Mouse (Mus musculus): ENCODE data around the gene Adipoq. TPM values are rescaled to one million over a fixed set of nuclear protein-coding genes. Genes with fewer than 3 reads are reported as not detected.

The Adipoq gene
- polyA plus RNA-seq, 1 experiment from 2014 or later: not detected

GRCm38 (mm10) chr16:23107231-23107942 is 38.9 kb upstream of the Adipoq start, which contains the start of gene Eif4a2:
Gene Eif4a2 (plus strand): TSS chr16:23107444.
- Histone ChIP-seq H3K4me1 (replicated peaks) (peaks cover 39% of the 10 kb centered on the region), H3K36me3 (peaks cover 34% of the 10 kb centered on the region), H3K4me3 (peak within 1 kb of the TSS; percentile 74), H3K9ac (peak within 1 kb of the TSS; percentile 95), H3K27me3 (no peaks in the 10 kb centered on the region), H3K27ac (replicated peaks) (peak within 1 kb of the TSS; percentile 99), H3K9me3 (no peaks in the 10 kb centered on the region), H3K4me2 (peak within 1 kb of the TSS; percentile 96)
- WGBS: under 1% methylated on average over 71 of the region's 71 CpGs
- ATAC-seq (ENCODE audit: low FRiP score, low read depth): peak; percentile 93

DNA sequence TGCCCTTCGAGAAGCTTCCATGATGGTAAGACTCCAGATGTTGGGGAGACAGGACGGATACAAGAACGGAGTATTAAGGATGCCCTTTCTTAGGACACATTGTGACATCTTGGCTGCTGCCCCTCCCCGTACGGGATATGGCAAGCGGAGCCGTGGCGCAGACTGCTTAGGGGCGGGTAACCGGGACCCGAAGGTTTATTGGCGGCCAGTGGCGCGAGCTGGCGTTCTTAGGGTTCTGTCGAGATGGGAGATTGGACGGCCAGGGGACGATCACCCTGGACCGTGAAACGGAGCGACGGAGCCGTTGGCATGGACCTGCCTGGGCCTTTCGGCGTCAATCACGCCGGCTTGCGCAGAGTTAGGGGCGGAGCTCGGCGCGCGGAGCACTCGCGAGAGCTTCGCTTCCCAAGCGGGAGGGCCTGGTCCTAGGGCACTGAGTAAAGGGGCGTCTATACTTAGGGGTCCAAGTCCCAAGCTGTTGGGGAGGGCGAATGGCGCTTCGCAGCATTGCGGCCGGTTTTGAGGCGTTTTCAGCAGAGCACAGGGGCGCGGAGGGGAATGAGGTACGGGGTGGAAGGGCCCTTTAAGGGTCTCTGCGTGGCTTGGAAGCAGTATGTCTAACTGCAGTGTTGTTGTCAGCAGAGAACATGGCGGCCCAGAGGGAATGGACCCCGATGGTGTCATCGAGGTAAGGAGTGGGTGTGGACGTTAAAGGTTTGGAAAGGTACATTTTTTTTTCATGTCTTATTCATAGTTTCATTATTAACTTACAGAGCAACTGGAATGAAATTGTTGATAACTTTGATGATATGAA is 38.2 kb upstream of the Adipoq start:
- Histone ChIP-seq H3K4me1 (replicated peaks) (peaks cover 46% of the 10 kb centered on the region), H3K36me3 (peaks cover 42% of the 10 kb centered on the region), H3K27me3 (no peaks in the 10 kb centered on the region), H3K4me3 (peak overlapping the region; percentile 74), H3K4me2 (peak overlapping the region; percentile 96), H3K9me3 (no peaks in the 10 kb centered on the region), H3K9ac (peak overlapping the region; percentile 95), H3K27ac (replicated peaks) (peak overlapping the region; percentile 99)
- WGBS: under 1% methylated on average over 52 of the region's 52 CpGs
- ATAC-seq (ENCODE audit: low FRiP score, low read depth): peak; percentile 89

GRCm38 (mm10) chr16:23108943-23109342 is 37.4 kb upstream of the Adipoq start:
- Histone ChIP-seq H3K27me3 (no peaks in the 10 kb centered on the region), H3K4me3 (peak overlapping the region; percentile 74), H3K4me1 (replicated peaks) (peaks cover 46% of the 10 kb centered on the region), H3K27ac (replicated peaks) (no peak overlapping the region), H3K9me3 (no peaks in the 10 kb centered on the region), H3K36me3 (peaks cover 45% of the 10 kb centered on the region), H3K9ac (peak overlapping the region; percentile 95), H3K4me2 (peak overlapping the region; percentile 96)
- 6% methylated on average over 5 of the region's 5 CpGs for WGBS
- ATAC-seq (ENCODE audit: low FRiP score, low read depth): no peak

DNA sequence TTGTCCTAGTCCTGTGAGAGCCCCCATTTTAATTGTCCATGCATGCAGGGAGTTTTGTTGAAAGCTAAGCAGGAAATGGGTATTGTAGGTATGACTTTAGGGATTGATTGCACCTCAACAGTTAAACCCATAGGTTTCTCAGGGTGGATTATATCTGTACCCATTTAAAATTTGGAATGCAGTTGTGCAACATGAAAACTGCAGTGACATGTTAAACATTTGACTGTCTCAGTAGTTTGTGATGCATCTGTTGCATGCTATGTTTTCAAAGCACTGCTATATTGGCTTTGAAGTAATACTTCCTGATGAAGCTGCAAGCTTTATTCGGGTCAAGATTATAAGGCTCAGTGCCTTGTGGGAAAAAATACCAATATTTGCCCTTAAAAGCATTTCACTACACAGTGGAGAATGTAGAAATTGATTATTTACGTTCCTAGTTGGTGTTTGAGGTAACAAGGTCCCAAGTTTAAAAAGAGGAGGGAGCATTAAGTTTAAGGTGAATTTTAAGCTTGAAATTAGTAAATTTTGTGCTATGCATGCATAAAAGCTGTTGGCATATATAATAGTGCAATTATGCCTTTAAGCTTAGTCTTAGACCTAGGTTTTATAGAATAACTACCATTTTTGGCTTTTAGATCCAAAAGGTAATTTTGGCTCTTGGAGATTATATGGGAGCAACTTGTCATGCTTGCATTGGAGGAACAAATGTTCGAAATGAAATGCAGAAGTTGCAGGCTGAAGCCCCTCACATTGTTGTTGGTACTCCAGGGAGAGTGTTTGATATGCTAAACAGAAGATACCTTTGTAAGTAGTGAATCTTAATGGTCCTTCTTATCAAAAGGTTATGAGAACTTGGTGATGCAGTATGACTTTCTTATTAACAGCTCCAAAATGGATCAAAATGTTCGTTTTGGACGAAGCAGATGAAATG is 36.7 kb upstream of the Adipoq start:
- H3K9me3 ChIP-seq: no peaks in the 10 kb centered on the region
- H3K36me3 ChIP-seq: peaks cover 52% of the 10 kb centered on the region
- peaks cover 46% of the 10 kb centered on the region for H3K4me1 ChIP-seq (replicated peaks)
- no peaks in the 10 kb centered on the region for H3K27me3 ChIP-seq
- peak overlapping the region; percentile 95 for H3K9ac ChIP-seq
- H3K27ac ChIP-seq (replicated peaks): no peak overlapping the region
- H3K4me3 ChIP-seq: peak overlapping the region; percentile 74
- H3K4me2 ChIP-seq: peak overlapping the region; percentile 96
- no peak for ATAC-seq (ENCODE audit: low FRiP score, low read depth)
- whole genome bisulfite sequencing: 60% methylated on average over 5 of the region's 5 CpGs

- no peak overlapping the region for H3K4me3 ChIP-seq
- H3K27me3 ChIP-seq: no peaks in the 10 kb centered on the region
- H3K4me2 ChIP-seq: no peak overlapping the region
- no peak for ATAC-seq (ENCODE audit: low FRiP score, low read depth)
- 81% methylated on average over 12 of the region's 12 CpGs for WGBS
- no peaks in the 10 kb centered on the region for H3K9me3 ChIP-seq
- H3K27ac ChIP-seq (replicated peaks): no peak overlapping the region
- H3K4me1 ChIP-seq (replicated peaks): peaks cover 42% of the 10 kb centered on the region
- no peak overlapping the region for H3K9ac ChIP-seq
- H3K36me3 ChIP-seq: peaks cover 70% of the 10 kb centered on the region
These were observed 34.0 kb upstream of the Adipoq start for GRCm38 (mm10) chr16:23112348-23112747.

DNA sequence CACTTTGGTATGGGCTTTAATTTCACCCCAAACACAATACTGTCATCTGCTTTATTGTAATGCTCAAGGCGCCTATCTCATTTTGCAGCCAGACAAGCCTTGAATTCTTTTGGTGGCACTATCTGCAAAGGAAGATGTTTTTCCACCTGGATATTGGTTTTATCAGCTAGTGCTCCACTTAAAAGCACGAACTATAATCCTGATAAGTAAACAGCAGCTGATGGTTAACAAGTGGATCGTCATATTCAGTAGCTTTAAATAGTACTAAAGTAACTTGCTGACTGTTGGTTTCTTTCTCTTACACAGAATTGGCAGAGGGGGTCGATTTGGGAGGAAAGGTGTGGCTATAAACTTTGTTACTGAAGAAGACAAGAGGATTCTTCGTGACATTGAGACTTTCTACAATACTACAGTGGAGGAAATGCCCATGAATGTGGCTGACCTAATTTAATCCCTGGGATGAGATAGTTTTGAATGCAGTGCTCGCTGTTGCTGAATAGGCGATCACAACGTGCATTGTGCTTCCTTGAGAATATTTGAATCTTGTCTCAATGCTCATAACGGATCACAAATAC is 33.4 kb upstream of the Adipoq start:
- Histone ChIP-seq H3K27me3 (no peaks in the 10 kb centered on the region), H3K4me3 (no peak overlapping the region), H3K36me3 (peaks cover 74% of the 10 kb centered on the region), H3K4me1 (replicated peaks) (peaks cover 42% of the 10 kb centered on the region), H3K27ac (replicated peaks) (no peak overlapping the region), H3K9ac (no peak overlapping the region), H3K4me2 (no peak overlapping the region), H3K9me3 (no peaks in the 10 kb centered on the region)
- WGBS: 56% methylated on average over 9 of the region's 9 CpGs
- ATAC-seq (ENCODE audit: low FRiP score, low read depth): no peak

DNA sequence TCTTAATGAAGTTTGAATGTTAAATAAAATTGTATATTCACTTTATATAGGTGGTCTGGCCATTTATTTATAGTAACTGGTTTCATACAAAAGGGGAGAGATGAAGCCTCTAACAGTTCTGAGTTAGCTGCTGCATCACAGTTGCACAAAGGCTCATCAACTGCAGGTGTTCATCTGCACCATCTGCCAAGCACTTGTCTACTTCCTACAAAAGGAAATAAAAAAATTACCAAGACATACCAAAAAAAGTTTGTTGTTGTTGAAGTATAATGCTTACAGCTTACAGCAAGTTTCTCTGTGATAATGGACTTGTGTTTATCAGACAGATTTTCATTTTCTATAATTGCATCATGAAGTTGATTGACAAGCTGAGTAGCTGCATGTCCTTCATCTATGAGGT is 32.4 kb upstream of the Adipoq start:
- H3K9me3 ChIP-seq: no peaks in the 10 kb centered on the region
- no peak for ATAC-seq (ENCODE audit: low FRiP score, low read depth)
- H3K4me1 ChIP-seq (replicated peaks): peaks cover 41% of the 10 kb centered on the region
- no peak overlapping the region for H3K4me3 ChIP-seq
- no peak overlapping the region for H3K27ac ChIP-seq (replicated peaks)
- H3K27me3 ChIP-seq: no peaks in the 10 kb centered on the region
- H3K4me2 ChIP-seq: no peak overlapping the region
- peaks cover 72% of the 10 kb centered on the region for H3K36me3 ChIP-seq
- no peak overlapping the region for H3K9ac ChIP-seq

- no peak overlapping the region for H3K4me3 ChIP-seq
These were observed 31.8 kb upstream of the Adipoq start for GRCm38 (mm10) chr16:23114339-23115171.

DNA sequence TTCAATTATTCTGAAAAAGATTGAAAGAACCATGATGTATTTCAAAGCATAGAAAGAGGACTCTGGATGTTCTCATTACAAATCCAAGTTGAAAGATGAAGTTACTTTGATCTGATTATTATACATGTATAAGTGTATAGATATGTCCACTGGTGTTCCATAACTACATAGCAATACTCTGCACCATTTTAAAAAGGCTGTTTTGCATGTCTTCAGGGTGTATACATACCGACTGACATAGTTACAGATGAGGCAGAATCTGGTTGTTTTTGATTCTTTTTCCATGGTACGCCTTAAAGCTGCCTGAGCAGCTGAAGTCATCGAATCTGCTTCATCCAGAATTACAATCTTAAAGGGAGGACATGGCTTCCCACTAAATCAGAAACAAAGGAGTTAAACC is 30.9 kb upstream of the Adipoq start:
- H3K9me3 ChIP-seq: no peaks in the 10 kb centered on the region
- no peak overlapping the region for H3K27ac ChIP-seq (replicated peaks)
- H3K36me3 ChIP-seq: peaks cover 61% of the 10 kb centered on the region
- 86% methylated on average over 3 of the region's 3 CpGs for WGBS
- H3K4me3 ChIP-seq: no peak overlapping the region
- no peak for ATAC-seq (ENCODE audit: low FRiP score, low read depth)
- no peaks in the 10 kb centered on the region for H3K27me3 ChIP-seq
- peaks cover 26% of the 10 kb centered on the region for H3K4me1 ChIP-seq (replicated peaks)
- no peak overlapping the region for H3K4me2 ChIP-seq
- H3K9ac ChIP-seq: no peak overlapping the region

More at GRCm38 (mm10) chr16:23114339-23115171, 31.8 kb upstream of the Adipoq start:
- Histone ChIP-seq H3K27ac (replicated peaks) (no peak overlapping the region), H3K9me3 (no peaks in the 10 kb centered on the region), H3K4me2 (no peak overlapping the region), H3K9ac (no peak overlapping the region), H3K27me3 (no peaks in the 10 kb centered on the region), H3K4me1 (replicated peaks) (peaks cover 35% of the 10 kb centered on the region), H3K36me3 (peaks cover 66% of the 10 kb centered on the region)
- ATAC-seq (ENCODE audit: low FRiP score, low read depth): no peak
- 67% methylated on average over 5 of the region's 5 CpGs for WGBS

- H3K27me3 ChIP-seq: no peaks in the 10 kb centered on the region
- H3K4me2 ChIP-seq: no peak overlapping the region
- 59% methylated on average over 4 of the region's 4 CpGs for WGBS
- no peaks in the 10 kb centered on the region for H3K9me3 ChIP-seq
- no peak overlapping the region for H3K9ac ChIP-seq
- H3K4me3 ChIP-seq: no peak overlapping the region
- no peak overlapping the region for H3K27ac ChIP-seq (replicated peaks)
- no peak for ATAC-seq (ENCODE audit: low FRiP score, low read depth)
- H3K4me1 ChIP-seq (replicated peaks): peaks cover 9% of the 10 kb centered on the region
- H3K36me3 ChIP-seq: peaks cover 53% of the 10 kb centered on the region
These were observed 29.2 kb upstream of the Adipoq start for GRCm38 (mm10) chr16:23117173-23117572.

- Histone ChIP-seq H3K27me3 (no peaks in the 10 kb centered on the region), H3K9ac (no peak overlapping the region), H3K4me2 (no peak overlapping the region), H3K27ac (replicated peaks) (no peak overlapping the region), H3K4me3 (no peak overlapping the region), H3K36me3 (peaks cover 22% of the 10 kb centered on the region), H3K4me1 (replicated peaks) (peaks cover 10% of the 10 kb centered on the region), H3K9me3 (no peaks in the 10 kb centered on the region)
- no peak for ATAC-seq (ENCODE audit: low FRiP score, low read depth)
- WGBS: 97% methylated on average over 3 of the region's 3 CpGs
These were observed 23.9 kb upstream of the Adipoq start for GRCm38 (mm10) chr16:23122446-23122845.
